Mouse (Mus musculus): ENCODE results near the gene Cmss1.

The Cmss1 gene

DNA sequence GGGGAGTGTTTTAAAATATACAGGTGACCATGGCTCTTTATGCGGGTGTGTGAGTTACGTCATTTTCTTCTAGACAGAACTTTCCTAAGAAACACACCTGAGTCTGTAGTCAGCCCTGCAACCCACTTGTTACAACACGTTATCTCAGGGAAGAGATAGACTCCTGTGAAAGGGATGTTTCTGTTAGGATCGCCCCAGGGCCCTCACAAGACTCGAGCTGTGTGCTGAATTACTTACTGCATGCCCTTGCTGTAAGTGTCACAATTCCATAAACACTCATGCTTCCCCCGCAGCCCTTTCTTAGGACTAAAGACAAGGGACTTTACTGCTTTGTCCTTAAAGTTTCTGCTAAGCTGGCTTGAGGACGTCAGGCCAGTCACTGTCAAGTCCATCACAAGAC is 274.4 kb downstream of the Cmss1 start:
- no peak for DNase-seq

DNA sequence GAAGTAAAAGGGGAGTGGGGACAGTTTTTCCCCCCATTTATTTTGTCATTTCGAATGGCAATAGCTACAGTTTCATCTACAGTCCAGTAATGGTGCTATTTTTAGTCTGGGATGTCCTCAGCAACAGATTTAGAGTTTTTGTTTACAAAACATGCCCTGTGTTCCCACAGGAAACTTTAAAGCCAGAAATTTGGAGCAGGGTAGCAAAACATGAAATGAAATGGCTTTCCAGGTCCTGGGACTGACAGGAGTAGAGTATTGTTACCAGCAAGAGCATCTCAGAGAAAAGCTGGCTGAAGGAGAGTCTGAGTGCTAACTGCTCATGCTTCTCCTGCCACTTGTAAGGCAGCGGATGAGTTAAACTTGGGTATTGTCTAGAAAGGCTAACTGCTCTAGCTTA is 276.6 kb downstream of the Cmss1 start:
- DNase-seq, result peak; percentile 27

DNA sequence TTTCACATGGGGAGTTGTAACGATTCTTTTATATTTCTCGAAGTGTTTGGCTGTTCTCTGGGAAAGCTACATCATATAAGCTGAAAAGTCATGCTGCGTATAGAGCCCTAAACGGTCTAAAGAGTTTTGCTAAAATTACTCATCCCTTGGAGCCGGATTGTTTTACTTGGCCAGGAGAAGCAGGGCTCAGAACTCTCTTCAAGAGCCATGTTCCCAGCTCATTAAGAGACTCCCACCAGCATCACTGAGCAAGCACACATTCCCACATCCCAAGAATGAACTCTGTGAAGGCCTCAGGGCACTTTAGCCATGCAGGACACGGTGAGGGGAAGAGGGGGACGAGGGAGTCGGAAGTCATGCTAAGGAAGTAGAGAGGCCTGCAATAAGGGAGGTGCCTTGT is 277.6 kb downstream of the Cmss1 start:
- no peak for DNase-seq

DNA sequence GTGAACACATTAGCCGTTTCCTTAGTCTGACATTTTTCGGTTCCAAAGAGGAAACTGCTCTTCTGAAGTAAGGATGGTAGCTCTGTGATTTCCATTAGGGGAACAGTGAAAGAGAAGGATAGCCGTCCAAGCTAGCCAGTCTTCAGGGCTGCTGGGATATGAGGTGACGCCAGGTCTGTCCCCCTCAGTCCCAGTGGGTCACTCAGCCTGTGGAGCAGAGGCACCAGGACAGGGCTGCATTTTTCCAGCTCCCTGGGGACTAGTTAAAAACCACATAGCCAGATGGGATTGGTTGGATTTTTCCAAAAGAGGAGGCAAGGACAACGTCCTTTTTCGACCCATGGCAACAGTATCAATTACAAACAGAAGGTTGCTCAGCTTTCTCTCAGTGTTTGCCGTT is 279.7 kb downstream of the Cmss1 start:
- peak; percentile 17 for DNase-seq

DNA sequence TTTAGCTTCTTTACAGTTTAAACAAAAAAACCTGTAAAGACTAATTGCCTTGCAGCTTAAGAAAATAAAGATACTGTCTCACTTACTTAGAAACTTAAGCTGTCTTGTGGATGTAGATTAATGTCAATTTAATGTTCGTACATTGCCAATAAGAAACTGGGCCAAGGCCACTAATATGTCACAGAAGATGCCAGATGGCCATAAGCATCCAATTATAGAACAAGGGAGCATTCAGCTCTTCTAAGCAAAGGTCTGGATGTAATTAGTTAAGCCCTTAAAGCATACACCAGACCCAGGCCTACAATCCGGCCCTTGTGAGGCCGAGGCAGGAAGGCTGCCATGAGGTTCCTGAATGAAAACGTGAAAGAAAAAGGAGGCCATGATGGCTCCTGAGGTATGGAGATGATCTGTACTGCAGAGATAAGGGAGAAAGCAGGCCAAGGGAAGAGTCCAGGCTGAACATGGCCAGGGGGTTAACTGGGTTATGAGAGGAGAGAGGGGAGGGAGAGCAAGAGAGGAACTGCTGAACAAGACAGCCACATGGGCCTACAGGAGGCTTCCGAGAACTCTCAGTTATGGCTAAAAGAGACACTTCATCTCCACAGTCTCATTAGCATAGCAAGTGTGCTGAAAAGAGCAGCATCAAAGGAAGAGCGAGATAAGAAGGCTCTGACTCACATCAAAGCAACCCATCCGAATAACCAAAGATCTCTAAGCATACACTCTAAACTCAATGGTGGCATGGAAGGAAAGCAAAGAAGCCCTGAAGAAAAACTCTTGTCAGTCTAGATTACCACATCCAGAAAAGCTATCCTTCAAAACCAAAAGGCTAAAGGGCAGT is 287.2 kb downstream of the Cmss1 start:
- no peak for DNase-seq

DNA sequence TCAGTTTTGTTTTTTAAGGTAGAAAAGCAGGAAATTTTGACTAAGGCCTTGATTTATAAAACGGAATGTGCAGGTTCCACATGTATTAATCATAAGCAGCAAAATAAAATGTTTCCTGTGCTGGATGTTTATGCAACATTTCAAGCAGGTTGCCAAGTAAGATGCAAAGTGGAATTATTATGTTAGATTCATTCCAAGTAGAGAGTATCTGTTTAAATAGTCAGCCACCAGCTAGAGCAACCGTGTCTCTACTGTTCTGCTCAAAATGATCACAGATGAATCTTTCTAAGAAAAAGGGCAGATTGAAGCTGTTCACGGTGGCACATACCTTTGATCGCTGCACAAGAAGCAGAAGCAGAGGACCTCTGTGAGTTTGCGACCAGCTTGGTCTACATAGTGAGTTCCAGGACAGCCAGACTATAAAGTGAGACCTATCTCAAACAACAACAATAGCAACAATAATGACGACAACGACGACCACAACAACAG is 288.0 kb downstream of the Cmss1 start:
- no peak for DNase-seq

DNA sequence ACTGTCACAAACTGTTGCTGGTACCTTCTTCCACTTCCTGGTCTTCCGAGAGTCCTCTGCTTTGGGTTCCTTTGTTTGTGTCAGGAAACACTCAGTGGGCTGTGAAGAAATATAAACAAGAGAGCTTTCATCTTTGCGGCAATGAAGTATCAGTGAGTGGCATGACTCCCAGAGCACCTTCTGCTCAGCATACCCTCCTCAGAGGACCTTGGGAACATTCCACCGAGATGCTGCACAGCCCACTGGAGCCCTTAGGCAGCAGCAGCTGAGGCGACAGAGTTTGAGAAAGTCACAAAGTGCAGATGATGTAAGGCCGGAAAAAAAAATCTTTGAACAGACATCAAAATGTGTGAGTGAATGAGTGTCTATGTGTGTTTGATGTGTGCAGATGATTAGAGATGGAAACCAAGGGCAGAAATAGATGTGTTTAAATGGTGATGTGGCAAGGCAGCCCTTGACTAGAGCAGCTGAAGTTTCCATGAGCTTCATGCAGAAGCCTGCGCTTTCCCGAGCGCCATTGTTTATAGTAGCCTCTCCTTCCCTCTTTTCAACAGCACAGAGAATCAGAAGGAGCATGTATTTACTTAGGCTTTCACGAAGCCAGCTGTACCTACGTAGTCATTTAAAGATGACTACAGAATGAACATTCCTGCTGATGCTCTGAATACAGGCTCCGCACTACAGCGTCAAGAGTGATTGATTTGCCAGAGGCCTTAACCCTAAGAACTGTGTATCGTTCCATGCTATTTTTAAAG is 288.6 kb downstream of the Cmss1 start:
- DNase-seq, result peak; percentile 77

DNA sequence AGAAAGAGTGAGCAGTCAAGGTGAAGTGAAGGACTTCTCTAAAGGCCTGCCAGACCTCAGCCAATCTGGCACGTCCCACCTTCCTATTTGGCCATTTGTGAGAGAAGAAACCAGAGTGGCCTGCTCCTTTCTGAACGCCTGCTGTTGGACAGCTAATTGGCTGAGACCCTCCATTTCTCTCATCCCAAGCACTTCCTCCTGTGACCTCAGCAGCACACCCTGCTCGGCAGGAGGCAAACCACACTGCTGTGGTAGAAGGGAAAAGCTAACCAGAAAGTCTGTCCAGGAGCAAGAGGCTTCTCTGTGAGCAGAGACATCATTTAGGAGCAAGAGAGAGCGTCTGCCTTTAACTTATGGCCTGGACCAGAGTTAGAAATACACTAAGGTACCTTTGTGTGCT is 289.5 kb downstream of the Cmss1 start:
- peak; percentile 16 for DNase-seq

DNA sequence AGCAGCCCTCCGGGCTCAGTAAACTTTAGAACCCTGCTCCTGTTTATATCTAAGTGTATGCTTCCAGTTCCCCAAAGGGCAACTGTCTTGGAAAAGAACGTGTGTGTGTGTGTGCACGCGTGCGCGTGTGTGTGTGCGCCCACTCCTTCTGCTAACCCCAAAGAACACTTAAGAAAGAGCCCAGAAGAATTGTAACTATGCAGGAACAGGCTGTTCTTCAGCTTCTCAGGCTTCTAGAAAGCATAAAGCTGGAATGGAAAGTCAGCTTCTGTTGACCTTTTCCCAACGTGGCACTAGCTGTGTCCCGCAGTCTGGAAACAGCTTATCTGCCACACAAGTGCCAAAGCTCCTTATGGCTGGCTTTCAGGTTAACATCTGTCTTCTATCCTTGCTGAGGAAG is 291.6 kb downstream of the Cmss1 start:
- DNase-seq, result peak; percentile 34

DNA sequence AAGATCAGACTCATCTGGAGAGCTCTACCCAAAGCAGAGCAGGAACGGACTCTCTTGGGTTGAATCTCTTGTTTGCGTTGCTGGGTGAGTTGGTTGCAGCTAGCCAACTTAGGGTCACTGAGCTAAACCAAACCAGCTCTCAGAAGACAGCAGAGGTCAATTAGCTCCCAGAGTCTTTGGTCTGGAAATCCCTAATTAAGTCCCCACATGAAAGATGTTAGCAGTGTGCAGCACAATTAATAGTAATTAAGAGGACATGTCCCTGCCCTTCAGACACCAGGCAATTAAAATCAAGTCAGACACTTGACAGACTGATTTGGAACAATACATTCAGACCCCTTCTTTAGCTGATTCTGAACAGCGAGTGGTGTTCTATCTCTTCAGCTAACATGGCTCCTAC is 292.4 kb downstream of the Cmss1 start:
- no peak for DNase-seq

DNA sequence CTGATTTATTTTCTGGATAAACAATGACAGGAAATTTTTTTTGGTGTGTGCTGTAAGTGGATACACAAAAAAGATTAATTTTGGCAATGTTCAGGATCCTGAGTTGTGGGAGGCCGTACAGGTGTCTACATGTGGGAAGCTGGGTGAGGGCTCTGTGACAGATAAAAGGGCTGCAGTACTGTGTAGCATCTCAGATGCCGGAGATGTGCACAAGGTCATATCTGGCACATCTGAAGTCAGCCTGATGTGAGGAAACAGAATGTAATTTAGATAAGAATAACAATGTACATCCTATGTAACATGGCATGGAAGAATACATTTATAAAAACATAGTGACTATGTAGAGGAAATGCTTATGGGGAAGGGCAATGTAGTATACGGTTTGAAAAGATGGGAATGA is 293.2 kb downstream of the Cmss1 start:
- DNase-seq, result no peak

DNA sequence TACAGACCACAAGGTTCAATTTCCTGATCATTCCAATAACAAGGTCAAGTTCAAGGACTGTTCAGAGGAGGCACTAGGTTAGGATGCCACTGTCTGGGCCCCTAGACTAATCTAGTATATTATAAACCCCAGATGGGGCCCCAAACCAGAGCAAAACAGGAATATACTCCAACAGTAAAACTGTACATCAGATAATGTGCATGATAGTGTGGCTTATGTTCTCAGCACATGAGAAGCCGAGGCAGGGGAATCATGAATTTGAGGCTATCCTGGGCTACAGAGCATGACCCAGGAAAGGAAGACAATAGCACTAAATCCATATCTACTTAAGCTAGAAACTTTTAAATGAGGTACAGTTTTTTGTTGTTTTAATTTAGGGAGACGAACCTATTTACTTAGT is 294.5 kb downstream of the Cmss1 start:
- no peak for DNase-seq

DNA sequence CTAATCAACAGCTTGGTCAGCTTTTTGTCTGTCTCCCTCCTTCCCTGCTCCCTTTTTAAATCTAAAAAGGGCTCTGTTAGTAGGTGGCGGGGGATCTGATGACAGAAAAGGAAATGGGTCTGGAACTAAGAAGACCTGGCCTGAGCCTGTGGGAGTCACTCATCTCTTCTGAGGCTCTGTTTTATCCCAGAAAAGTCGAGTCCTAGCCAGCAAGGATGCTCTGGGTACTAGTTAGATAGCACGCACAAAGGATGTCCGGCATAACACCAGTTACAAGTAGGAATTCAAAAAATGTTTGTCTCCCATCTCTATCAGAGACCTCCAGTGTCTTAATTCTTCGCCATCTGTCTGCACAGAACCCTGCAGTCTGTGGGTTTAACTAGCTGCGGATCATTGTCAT is 301.2 kb downstream of the Cmss1 start:
- no peak for DNase-seq

DNA sequence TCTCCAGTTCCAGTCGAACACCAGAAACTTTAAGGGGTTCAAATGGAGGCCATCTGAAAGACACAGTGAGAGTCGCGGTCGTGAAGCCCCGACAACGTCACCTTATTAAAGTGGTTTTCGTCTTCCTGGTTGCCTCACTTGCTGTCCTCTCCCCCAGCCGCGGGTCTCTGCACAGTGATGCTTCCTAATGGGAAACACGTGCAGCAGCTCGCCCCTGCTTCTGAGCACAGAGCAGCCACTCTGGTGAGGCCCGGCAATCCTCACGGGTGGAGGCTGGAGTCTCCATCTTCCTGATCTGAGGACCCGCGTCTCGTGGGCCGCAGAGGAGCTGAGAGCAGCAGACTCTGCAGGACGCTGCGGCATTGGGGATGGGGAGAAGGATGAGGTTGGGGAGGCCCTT is 302.9 kb downstream of the Cmss1 start:
- no peak for DNase-seq

DNA sequence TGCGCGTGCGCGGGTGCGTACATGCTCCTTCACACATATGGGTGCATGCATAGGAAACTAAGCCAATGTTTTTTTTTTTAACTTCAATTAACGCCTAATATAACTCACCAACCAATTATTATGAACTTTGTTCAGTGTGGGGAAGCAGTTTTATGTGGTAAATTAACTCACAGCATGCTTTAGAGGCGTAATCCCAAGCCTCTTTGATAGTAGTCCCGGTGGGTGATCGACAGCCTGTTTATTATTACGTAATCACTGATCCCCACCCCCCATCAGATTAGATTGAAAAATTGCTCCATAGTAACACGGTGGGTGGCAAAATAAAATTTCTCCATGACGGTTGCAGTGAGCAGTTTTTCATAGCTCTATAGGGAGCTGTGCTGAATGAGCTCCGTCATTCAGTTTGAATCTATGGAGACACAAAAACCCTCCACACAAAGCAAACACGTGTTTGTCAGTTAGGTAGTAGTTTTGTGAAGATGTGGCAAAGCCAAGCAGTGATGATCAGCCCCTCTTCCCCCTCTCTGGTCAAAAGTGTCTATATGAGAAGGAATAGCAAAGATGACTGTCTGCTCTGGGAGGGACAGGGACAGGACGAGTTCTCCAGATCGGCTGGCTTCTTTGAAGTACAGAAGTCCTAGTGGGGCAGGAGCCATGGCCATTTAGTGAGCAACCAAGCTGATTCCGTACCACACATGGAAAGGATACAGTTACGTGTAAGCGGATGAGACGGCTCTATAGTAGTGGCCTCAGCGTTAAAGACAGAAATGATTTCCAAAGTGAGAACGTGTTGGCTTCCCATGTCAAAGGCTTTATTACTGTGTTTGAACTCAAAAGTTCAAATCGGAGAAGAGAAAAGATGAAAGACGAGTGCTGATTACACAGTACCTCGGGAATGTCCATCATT is 303.6 kb downstream of the Cmss1 start:
- DNase-seq, result no peak

DNA sequence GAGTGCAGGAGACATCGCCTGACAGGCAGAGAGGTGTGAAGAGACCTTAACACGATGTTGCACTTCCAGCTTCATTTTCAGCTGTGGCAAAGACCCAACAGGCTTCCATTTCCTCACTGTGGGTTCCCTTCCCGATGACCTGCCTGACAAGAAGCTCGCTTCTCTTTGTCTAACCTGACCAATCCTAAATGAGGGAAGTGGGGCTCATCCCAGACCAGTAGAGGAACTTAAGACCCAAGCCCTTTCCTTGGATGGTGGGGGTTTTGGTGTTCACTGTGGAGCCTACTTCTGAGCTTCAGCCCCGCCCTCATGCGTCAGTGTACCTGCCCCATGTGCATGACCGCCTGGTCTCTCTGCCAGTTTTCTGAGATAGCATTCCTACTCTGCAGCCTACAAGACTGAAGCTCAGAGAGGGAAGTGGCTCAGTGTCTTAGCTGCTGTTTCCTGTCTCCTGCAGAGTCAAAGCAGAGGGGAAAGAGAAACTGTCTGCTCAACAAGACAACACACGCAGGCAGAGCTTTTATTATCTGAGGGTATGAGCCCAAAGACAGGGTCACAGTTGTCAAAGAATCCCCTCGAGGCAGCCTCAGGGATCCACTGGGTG is 305.1 kb downstream of the Cmss1 start:
- no peak for DNase-seq

DNA sequence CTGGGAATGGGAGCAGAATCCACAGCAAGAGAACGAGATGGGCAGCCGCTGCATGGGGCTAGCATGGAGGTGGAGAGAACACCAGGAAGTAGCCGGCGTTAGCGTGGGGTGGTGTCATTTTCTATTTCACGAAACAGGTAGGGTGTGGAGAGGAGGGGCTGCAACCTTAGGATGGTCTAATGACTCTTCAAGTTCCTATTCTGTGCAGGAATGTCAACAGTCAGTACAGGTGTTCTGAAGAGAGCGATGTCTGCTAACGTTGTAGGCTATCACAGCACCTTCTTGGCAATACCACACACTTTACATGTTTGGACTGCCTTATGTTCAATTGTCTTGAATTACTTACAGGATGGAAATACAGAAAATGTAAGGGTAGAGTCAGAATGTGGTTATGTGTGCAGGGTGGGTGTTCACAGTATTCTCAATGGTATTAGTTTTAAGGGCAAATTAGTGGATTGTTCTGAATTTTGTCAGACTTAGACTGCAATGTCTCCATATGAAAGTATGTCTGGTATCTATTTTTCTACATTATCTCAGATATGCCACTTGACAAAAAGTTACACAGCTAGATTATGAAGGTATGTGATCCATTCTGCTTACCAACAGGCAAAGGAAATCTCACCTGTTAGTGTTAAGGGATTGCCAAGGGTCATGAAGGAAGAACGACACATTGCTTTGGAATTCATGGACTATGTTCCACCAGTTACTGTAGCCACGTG is 311.3 kb downstream of the Cmss1 start:
- no peak for DNase-seq

DNA sequence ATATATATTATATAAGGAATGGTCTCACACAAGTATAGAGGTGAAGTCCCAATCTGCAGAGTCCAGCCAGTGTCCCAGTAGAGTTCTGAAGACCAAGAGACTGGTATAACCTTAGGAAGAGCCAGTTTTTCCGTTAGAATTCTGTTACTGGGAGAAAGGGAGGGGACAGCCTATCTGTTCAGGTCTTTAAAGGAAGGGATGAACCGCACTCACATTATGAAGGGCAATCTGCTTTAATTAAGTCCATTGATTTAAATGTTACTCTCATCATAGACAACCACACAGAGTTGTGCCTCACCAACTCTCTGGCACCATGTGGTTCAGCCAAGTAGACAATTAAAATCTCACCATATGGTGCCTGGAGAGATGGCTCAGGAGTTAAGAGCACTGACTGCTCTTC is 313.9 kb downstream of the Cmss1 start, which contains the start of gene Tmem30c:
Gene Tmem30c (minus strand): TSS at position 101 of the 400 bp plus-strand sequence.
- DNase-seq, result no peak

DNA sequence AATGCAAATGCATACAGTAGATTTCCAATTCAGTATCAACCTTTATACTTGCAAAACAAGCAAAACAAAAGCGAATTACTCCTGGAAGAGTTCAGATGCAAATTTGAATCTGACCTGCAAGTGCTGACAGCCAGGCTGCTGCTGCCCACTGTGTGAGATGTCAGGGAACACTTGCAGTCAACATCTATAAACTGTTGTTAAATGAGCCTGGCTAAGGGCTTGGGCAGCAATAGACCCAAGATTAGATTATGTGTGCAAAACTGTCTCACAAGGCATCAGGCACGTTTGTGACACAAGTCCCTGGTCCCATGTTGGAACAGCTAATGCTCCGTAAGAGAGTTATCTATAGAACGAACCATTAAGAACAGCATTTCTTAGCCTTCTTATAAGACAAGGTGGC is 314.4 kb downstream of the Cmss1 start:
- DNase-seq, result no peak

DNA sequence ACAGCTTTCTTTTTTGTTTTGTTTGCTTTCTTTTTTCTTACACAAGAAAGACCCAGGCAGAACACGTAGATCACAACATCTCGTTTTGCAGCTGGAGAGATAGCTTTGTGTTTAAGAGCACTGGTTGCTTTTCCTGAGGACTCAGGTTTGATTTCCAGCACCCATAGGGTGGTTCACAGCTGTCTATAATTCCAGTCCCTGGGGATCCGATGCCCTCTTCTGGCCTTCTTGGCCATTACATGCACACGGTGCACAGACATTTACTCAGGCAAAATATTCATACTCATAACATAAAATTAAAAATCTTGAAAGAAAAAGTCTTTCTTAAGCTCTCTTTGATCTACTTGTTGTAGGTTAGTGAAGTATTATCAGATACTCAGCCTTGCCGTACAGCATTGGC is 315.0 kb downstream of the Cmss1 start:
- no peak for DNase-seq

DNA sequence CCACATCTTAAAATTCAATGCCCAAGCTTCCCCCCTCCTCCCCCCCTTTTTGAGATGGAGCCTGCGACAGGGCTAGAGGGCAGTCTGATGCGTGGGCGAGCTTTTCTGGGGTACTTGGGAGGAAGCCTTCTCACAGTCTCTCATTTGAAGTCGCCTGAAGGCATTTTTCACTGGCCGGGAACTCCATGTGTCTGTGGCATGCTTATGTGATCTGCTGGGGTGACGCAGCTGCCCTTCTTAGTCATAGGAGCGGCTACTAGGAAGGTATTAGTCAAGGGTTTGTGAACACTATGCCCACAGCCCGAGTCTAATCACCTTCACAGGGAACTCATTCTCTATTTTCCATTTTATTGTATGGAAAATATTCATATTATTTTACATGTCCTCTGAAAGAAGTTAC is 325.2 kb downstream of the Cmss1 start:
- no peak for DNase-seq

Measured in lung, postnatal 10 days (tissue).